Mouse (Mus musculus): Measurements from ENCODE around the gene Tas1r3.

DNA sequence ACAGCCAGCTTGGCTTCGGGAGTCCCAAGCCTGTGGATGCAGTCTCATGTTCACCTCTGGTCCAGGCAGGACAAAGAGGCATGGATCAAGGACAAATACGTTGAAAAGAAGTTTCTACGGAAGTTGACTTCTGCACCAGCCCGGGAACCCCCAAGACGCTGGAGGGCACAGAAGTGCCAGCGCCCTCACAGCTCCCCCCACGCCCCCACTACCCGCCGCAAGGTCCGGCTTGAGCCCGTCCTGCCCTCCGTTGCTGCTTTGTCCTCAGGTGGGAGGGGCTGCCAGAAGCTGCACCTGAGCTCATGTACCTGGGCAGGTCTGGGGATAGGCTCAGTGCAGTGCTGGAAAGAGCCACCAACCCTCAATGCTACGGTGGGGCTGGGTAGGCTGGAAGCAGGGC, 40.1 kb upstream of the Tas1r3 start:
- TF ChIP-seq POLR2A (IDR thresholded peaks at IDR 0.05; ENCODE audit: insufficient read depth, low read depth, low read length) = no peak
- no peak for TF ChIP-seq CTCF (IDR thresholded peaks at IDR 0.05)
